Mouse (Mus musculus): ENCODE results near the gene Apol6.

DNA sequence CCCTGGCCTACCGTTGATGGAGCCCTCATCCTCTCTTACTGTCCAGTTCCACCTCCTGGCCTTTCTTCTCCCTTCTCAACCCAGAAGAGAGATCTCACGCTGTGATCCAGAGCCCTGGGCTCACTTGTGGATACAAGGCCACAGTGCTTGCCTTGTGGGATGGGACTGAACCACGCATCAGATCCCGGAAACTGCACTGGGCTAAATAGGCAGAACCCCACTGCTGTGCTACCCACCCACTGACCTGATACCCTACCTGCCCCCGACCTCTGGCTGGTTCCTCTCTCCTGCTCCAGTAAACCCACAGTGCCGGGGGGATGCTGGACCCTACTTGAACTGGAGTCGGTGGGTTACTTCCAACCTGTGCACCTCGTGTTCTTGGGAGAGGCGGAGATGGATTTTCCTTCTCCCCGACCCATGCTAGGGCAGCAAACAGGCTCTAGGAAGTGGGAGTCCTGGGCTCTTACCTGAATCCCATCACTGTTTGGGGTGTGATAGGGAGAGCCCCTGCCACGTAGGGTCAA is 26.3 kb downstream of the Apol6 start:
- no peak for TF ChIP-seq EP300 (IDR thresholded peaks at IDR 0.05; ENCODE audit: low read depth)
- TF ChIP-seq CTCF (IDR thresholded peaks at IDR 0.05; ENCODE audit: low read depth): no peak
